Mouse (Mus musculus) kidney, postnatal 14 days (tissue): ENCODE measurements around the gene Sik1.
"Not testable (repeated sequence)": the region's sequence is repeated elsewhere in the genome, so short reads cannot be mapped to it uniquely, and the experiment has no call there.

ENCODE experiments used
- DNase-seq: peaks from one replicate; pipeline ENCODE4 v3.0.0; 2022; ENCODE audit warnings: mixed read lengths

Gene Sik1

GRCm38 (mm10) chr17:31855597-31856518 is at the start of gene Sik1:
Gene Sik1, minus strand, starts transcription at chr17:31855804.
- DNase-seq = peak; percentile 100

GRCm38 (mm10) chr17:31905201-31905790 is 49.7 kb upstream of the Sik1 start:
- no peak for DNase-seq

DNA sequence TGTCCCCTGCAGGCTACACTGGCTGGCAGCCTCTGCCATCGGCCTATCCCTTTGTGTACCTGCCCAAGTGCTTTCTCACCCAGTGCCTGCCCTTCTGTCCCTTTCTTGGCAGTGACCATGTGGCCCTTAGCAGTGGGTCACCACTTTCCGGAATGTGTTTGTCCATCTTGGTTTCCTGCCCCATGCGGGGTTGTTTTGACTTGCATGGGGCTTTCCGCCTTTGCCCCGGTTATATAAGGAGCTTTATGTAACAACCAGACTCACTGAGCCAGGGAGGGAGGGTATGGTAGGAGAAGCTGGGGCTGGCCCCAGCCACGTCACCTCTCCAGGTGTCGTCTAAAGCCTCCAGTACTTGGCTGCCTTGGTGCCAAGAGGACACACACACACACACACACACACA is 48.4 kb upstream of the Sik1 start:
- DNase-seq = peak; percentile 73

DNA sequence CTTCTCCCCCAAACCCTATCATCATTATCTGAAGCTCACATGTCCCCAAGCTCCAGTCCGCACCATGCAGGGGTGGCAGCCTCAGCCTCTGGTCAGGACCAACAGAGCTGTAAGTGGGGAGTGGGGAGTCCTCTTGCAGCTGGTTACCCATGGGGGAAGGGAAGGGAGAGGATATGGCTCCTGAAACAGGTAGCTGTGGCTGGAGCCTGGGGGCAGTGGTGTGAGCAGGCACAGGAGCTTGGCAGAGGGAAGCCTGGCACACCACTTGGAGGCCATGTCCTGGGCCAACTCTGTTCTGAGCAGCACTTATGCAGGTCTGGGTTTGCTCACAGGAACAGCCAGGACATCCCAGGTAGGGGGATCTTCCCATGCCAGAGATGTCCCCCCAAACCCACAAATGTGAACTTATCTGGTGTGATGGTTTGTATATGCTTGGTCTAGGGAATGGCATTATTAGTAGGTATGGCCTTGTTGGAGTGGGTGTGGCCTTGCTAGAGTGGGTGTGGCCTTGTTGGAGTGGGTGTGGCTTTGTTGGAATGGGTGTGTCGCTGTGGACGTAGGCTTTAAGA is 47.1 kb upstream of the Sik1 start:
- DNase-seq = no peak

- peak; percentile 84 for DNase-seq
Measured at GRCm38 (mm10) chr17:31901461-31902204, 46.0 kb upstream of the Sik1 start.

GRCm38 (mm10) chr17:31898941-31899340 is 43.3 kb upstream of the Sik1 start:
- DNase-seq = no peak

DNA sequence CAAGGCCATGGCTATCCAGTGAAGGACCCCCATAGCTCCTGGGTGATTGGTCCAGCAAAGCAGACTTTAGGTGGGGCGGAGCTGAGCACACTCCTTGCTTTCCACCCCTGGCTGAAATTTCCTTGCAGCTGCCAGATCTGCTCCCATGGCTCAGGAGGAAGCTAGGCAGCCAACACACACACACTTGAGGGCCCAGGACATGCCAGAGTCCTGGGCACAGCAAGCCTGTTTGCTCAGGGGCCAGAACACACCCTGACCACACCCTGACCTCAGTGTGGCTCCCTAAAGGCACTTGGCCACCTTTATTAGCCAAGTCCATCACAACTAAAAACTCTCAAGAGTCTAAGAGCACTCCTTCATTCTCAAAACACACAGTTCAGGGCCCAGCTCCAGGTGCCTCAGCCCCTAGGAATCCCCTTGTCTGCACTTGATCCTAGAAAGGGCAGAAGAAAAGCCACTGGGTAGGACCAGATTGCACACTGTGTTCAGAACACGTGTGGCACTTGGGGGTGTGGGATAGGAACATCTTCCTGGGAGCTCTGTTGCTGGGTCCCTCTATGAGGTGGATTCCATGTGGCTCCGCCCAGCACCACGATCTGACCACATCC is 41.7 kb upstream of the Sik1 start:
- DNase-seq = no peak

- no peak for DNase-seq
Measured at GRCm38 (mm10) chr17:31896751-31897150, 41.1 kb upstream of the Sik1 start.

- no peak for DNase-seq
Measured at GRCm38 (mm10) chr17:31896311-31896710, 40.7 kb upstream of the Sik1 start.

GRCm38 (mm10) chr17:31893371-31894060 is 37.9 kb upstream of the Sik1 start:
- no peak for DNase-seq

DNA sequence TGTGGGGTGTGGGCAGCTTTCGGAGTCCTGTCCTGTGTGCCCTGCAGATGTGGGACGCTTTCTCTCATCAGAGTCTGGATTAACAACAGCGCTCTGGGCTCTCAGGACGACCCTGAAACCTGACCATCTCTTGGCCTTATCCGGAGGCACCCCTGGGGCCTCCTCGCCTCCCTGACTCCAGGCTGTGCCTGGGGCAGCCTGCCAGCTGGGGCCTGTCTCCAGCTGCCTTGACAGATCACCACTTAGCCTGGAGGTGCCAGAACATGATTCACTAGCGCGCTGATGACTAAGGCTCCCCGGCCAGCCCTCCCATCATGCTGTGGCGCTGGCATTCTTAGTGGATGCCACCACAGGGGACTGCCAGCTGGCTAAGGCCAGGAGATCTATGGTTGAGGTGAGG is 37.1 kb upstream of the Sik1 start:
- DNase-seq = peak; percentile 87

GRCm38 (mm10) chr17:31891858-31892257 is 36.3 kb upstream of the Sik1 start:
- no peak for DNase-seq

- DNase-seq = peak; percentile 72
Measured at GRCm38 (mm10) chr17:31890311-31890951, 34.8 kb upstream of the Sik1 start.

DNA sequence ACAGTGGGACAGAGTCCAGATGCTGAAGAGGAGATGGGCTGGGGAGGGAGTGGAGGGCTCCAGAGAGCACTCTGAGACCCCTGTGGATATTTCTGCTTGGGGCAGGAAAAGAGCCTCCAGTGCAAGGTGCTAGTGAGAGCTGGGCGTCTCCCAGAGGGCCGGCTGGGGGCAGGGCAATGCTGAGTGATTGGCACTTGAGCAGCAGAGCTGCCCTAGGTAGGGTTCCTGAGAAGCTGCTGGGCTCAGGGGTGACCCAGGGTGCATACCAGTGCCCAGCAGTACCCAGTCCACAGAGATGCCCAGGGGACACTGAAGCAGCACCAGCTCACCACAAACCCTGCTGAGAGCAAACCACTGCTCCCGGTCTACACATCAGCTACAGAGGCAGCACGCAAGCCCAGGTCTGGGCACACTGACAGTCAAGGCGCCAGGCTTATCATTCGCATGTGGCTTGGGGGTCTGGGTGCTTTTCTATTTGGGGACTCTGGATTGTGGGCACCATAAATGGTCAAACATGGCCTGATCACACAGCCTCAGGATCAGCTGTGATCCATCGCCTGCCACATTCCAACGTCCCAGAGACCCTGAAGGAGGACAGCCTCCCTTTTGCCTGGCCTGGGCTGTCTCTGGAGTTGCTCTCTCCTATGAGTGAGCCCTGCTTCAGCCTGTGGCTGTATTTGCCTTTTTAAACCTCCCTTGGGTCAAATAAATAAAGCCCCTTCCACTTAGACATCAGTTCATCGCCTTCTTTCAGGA is 34.0 kb upstream of the Sik1 start:
- peak; percentile 76 for DNase-seq

- no peak for DNase-seq
Measured at GRCm38 (mm10) chr17:31888540-31888939, 32.9 kb upstream of the Sik1 start.

- DNase-seq = not testable (repeated sequence)
Measured at GRCm38 (mm10) chr17:31884676-31885075, 29.1 kb upstream of the Sik1 start.

DNA sequence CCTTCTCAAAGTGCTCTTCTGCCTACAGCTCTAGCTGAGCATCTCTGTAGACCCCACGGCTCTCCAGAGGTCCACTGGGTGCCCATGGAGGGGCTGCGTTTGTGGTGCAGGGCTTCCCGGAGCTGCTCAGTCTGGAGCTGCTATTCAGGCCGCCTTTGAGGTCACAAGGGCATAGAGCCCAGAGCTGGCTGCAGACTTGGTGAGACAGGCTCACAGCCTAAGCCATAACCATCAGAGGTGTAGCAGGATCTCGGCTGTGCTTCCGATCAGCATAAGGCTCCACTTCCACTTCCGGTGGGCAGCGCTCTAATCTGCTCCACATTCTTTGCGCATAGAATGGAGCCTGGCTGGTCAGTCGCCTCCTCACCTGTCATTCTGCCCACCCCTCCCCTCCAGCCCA is 23.8 kb upstream of the Sik1 start:
- DNase-seq = no peak

DNA sequence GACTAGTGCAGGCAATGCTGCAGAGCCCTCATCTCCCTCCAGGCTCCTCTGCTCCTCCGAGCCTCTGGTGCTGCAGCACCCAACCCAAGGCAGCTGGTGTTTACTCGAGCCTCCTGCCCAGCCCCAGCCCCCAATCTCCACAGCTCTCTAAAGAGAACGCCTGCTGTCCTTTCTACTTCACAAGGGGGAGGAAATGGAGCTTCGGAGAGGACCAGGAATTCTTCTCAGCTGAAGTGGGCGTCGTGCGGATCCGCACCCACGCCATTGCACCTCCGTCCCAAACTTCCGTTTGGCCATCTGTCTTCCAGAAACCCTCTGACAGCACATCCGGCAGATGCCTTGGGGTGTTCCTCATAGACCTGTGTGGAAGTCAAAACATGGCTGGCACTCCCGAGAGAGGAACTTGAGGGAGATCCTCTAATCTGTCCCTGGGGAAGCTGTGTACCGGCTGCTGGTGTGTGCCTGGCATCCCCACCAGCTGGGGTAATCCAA is 22.1 kb upstream of the Sik1 start:
- DNase-seq = peak; percentile 30

DNA sequence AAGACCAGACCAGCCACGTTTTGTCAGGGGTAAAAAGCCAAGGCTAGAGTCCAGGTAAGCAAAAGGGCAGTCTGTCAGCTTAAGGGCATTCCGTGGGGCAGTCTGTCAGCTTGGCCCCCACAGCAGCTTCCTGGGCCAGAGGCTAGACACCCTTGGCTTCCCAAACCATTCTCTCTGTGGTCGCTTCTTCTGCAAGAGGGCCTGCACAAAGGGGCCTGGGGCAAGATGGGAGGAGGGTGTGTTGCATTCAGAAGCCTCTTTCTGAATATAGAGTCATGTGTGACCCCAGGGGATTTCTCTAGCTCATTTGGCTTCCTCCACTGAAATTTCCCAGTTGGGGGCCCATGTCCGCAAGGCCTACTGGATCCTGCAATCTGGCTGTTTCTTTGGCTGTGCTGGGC is 21.6 kb upstream of the Sik1 start:
- no peak for DNase-seq

GRCm38 (mm10) chr17:31876775-31877174 is 21.2 kb upstream of the Sik1 start:
- no peak for DNase-seq
